Mouse (Mus musculus) small intestine, adult 2 months (tissue): ENCODE data around the gene Ttc7. TPM values are rescaled to one million over a fixed set of nuclear protein-coding genes. Genes with fewer than 3 reads are reported as not detected.
"Not testable (repeated sequence)": the region's sequence is repeated elsewhere in the genome, so short reads cannot be mapped to it uniquely, and the experiment has no call there.

Experiments used
- H3K27ac ChIP-seq: fragments of 200-500 bp; 2 replicates; pipeline ENCODE4 v1.5.1; 2012; ENCODE audit warnings: low read depth, low read length, control low read depth, inconsistent platforms; ENCODE audit not compliant: insufficient read depth
- H3K27me3 ChIP-seq: fragments of 200-500 bp; 2 replicates; pipeline ENCODE4 v1.6.1; 2012; ENCODE audit warnings: mild to moderate bottlenecking, moderate library complexity, low read length, inconsistent platforms; ENCODE audit not compliant: control insufficient read depth, insufficient read depth
- H3K36me3 ChIP-seq: fragments of 200-500 bp; 2 replicates; pipeline ENCODE4 v1.6.1; 2012; ENCODE audit warnings: mild to moderate bottlenecking, low read length, control low read depth, inconsistent platforms; ENCODE audit not compliant: control insufficient read depth, insufficient read depth
- H3K4me1 ChIP-seq: fragments of 200-500 bp; 2 replicates; pipeline ENCODE4 v1.6.1; 2012; ENCODE audit warnings: low read length, inconsistent platforms, mixed read lengths; ENCODE audit not compliant: control insufficient read depth, insufficient read depth, insufficient read length
- H3K4me3 ChIP-seq: fragments of 200-500 bp; 2 replicates; pipeline ENCODE4 v1.5.1; 2012; ENCODE audit warnings: low read depth, mild to moderate bottlenecking, control low read depth, inconsistent platforms, low read length, moderate library complexity
- CTCF ChIP-seq: fragments of 200-500 bp; IDR thresholded peaks from 2 replicates; pipeline ENCODE4 v1.5.1; 2012; ENCODE audit warnings: low read depth, mild to moderate bottlenecking, control low read depth, inconsistent platforms, low read length, moderate library complexity, mixed read lengths; ENCODE audit not compliant: insufficient replicate concordance, insufficient read length; ENCODE audit errors: extremely low read depth
- POLR2A ChIP-seq: fragments of 200-500 bp; IDR thresholded peaks from 2 replicates; pipeline ENCODE4 v1.6.1; 2012; ENCODE audit warnings: low read depth, mild to moderate bottlenecking, control low read depth, inconsistent platforms, low read length, moderate library complexity
- WGBS: fragments of 180-500 bp; shearing (Covaris S2); methylation state at CpG from one replicate; pipeline ENCODE4 v1.1.7; 2018; 5-methylcytosine and 5-hydroxymethylcytosine counted together
- polyA plus RNA-seq: library from polyadenylated mRNA; depleted of rRNA; stranded (reverse); fragments of >200 nt; gene quantifications from 2 replicates; pipeline ENCODE4 v1.2.3, GENCODE M21; 2012

Ttc7 gene
- polyA plus RNA-seq, 1 experiment, result 289 TPM

DNA sequence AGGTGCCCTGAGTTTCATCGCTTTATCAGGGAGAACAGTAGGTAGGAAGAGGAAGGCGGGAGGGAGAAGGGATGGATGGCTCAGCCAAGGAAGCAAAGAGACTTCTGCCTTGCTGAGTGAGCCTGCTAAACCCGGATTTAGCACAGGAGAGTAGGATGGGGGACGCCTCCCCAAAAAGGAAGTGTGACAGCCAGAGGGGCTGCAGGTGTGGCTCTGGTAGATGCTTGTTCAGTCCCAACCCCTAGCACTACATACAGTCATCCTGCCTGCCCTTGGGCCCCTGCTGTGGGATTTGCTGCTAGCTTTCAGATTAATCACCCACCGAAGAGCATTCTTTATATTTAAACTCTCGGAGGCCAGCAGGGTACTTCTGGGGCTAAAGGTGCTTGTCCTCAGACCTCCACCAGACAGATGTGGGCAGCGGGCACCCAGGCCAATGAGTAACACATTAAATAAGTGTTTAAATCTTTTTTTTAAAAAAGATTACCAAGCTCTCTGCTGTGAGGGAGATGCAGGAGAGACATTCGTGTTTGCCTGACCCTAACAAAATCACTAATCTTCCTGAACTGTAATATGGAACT, 4.6 kb downstream of the Ttc7 start:
- TF ChIP-seq CTCF (no peak), POLR2A (no peak)
- no peak overlapping the region for H3K27ac ChIP-seq
- peaks cover 15% of the 10 kb centered on the region for H3K36me3 ChIP-seq
- 85% methylated on average over 8 of the region's 8 CpGs for WGBS
- H3K4me3 ChIP-seq, result no peak overlapping the region
- H3K27me3 ChIP-seq, result no peaks in the 10 kb centered on the region
- H3K4me1 ChIP-seq, result peaks cover 36% of the 10 kb centered on the region

GRCm38 (mm10) chr17:87288131-87288530, 5.4 kb downstream of the Ttc7 start:
- 87% methylated on average over 12 of the region's 12 CpGs for WGBS
- H3K27me3 ChIP-seq, result no peaks in the 10 kb centered on the region
- no peak overlapping the region for H3K4me3 ChIP-seq
- H3K27ac ChIP-seq, result 0 out of 2 replicates have a peak overlapping the region, but pooled peaks have one; percentile 10
- H3K36me3 ChIP-seq, result peaks cover 23% of the 10 kb centered on the region
- no peak for TF ChIP-seq CTCF
- TF ChIP-seq POLR2A, result no peak
- peaks cover 36% of the 10 kb centered on the region for H3K4me1 ChIP-seq

- TF ChIP-seq POLR2A (0 out of 2 replicates have a peak, but pooled peaks have one; percentile 11), CTCF (no peak)
- Histone ChIP-seq H3K27me3 (no peaks in the 10 kb centered on the region), H3K36me3 (peaks cover 35% of the 10 kb centered on the region), H3K4me3 (no peak overlapping the region), H3K27ac (peak overlapping the region; percentile 78), H3K4me1 (peaks cover 35% of the 10 kb centered on the region)
- 34% methylated on average over 5 of the region's 5 CpGs for WGBS
These were observed 6.7 kb downstream of the Ttc7 start for GRCm38 (mm10) chr17:87289367-87289766.

- TF ChIP-seq POLR2A (no peak), CTCF (no peak)
- Histone ChIP-seq H3K27ac (peak overlapping the region; percentile 91), H3K4me1 (peaks cover 35% of the 10 kb centered on the region), H3K4me3 (no peak overlapping the region), H3K36me3 (peaks cover 39% of the 10 kb centered on the region), H3K27me3 (no peaks in the 10 kb centered on the region)
- 36% methylated on average over 7 of the region's 7 CpGs for WGBS
These were observed 8.4 kb downstream of the Ttc7 start for GRCm38 (mm10) chr17:87291037-87291436.

DNA sequence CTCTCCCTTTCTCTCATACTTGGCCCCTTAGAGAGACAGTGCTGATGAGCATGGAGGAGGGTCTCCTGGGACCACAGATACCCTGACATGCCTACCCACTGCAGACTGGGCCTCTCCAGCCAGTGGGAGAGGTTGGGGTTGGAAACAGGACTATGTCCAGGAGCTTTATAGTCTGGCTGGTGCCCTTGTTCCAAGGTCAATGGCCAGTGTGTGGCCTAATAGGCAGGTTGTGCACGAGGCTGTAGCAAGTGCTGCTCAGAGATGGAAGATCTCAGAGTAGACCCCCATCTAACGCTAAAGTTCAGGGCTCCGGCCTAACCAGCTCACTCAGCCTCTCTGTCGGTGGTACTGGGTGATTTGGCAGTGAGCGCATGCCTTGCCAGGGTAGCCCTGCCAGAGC, 9.1 kb downstream of the Ttc7 start:
- WGBS, result 83% methylated on average over 5 of the region's 5 CpGs
- H3K27me3 ChIP-seq, result no peaks in the 10 kb centered on the region

DNA sequence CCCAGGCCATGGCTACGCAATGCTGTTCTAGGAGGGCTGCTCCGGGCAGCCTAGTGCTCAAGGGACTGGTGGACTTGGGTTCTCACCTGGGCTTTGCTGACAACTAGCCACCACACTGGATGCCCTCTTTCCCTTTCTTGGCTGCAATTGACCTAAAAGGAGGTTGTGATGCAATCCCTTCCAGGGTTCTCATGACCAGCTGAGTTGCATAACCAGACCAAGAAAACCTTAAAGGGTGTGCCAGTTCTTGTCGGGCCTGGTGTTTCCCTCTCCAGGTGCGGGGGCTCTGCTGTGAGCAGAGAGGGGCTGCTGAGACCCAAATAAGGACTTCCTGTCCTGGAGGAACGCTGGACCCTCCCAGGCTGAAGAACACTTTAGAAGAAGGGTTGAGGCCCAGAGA, 10.4 kb downstream of the Ttc7 start:
- no peak overlapping the region for H3K27ac ChIP-seq
- peaks cover 42% of the 10 kb centered on the region for H3K36me3 ChIP-seq
- no peak for TF ChIP-seq POLR2A
- no peak for TF ChIP-seq CTCF
- no peaks in the 10 kb centered on the region for H3K27me3 ChIP-seq
- peaks cover 46% of the 10 kb centered on the region for H3K4me1 ChIP-seq
- no peak overlapping the region for H3K4me3 ChIP-seq
- WGBS, result 80% methylated on average over 5 of the region's 5 CpGs

More for the DNA sequence above, 9.1 kb downstream of the Ttc7 start:
- TF ChIP-seq POLR2A, result no peak
- Histone ChIP-seq H3K4me1 (peaks cover 42% of the 10 kb centered on the region), H3K27ac (peak overlapping the region; percentile 91), H3K36me3 (peaks cover 44% of the 10 kb centered on the region), H3K4me3 (no peak overlapping the region)

DNA sequence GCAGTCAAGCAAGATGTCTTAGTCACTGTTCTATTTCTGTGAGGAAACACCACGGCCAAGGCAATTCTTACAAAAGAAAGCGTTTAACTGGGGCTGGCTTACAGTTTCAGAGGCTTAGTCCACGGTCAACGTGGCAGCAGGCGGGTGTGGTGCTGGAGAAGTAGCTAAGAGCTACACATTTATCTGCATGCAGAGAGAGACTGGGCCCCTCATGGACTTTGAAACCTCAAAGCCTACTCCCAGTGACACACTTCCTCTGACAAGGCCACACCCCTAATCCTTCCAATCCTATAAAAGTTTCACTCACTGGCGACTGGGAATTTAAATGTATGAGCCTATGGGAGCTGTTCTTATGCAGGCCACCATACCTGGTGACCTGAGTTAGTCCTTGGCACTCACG, 13.1 kb downstream of the Ttc7 start:
- Histone ChIP-seq H3K4me1 (peaks cover 44% of the 10 kb centered on the region), H3K27ac (peak overlapping the region; percentile 93)

GRCm38 (mm10) chr17:87296701-87297100, 14.0 kb downstream of the Ttc7 start:
- Histone ChIP-seq H3K36me3 (peaks cover 43% of the 10 kb centered on the region), H3K4me1 (peaks cover 39% of the 10 kb centered on the region)
- not testable (repeated sequence) for H3K27me3 ChIP-seq, H3K4me3 ChIP-seq, H3K27ac ChIP-seq
- 93% methylated on average over 1 of the region's 1 CpGs for WGBS

More for the DNA sequence above, 13.1 kb downstream of the Ttc7 start:
- Histone ChIP-seq H3K36me3 (peaks cover 41% of the 10 kb centered on the region), H3K4me3 (no peak overlapping the region), H3K27me3 (no peaks in the 10 kb centered on the region)
- 33% methylated on average over 7 of the region's 7 CpGs for WGBS
- no peak for TF ChIP-seq POLR2A
